Mouse (Mus musculus) embryo, embryonic 11 days (tissue): ENCODE results near the gene Dbh.

Experiments
- DNase-seq: peaks from one replicate; pipeline ENCODE4 v3.0.0-alpha.2; 2015

Dbh gene

DNA sequence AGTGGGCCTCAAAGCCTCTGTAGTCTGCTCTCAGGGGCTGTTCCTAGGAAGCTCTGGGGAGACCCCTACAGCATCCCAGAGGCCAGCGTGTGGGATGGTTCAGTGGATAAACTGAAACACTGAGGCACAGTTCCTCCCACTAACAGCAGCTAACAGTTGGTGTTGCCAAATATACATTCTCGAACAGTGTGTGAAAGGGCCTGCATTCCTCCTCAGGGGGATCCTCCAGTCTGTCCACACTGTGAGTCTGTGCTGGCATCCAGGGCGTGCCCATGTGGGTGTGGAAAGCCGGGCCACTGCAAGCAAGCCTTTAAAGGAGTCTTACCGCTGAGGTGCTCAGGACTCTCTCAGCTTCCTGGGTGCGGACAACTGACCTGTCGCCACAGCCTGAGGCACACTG is 61.5 kb downstream of the Dbh start:
- DNase-seq, result no peak

DNA sequence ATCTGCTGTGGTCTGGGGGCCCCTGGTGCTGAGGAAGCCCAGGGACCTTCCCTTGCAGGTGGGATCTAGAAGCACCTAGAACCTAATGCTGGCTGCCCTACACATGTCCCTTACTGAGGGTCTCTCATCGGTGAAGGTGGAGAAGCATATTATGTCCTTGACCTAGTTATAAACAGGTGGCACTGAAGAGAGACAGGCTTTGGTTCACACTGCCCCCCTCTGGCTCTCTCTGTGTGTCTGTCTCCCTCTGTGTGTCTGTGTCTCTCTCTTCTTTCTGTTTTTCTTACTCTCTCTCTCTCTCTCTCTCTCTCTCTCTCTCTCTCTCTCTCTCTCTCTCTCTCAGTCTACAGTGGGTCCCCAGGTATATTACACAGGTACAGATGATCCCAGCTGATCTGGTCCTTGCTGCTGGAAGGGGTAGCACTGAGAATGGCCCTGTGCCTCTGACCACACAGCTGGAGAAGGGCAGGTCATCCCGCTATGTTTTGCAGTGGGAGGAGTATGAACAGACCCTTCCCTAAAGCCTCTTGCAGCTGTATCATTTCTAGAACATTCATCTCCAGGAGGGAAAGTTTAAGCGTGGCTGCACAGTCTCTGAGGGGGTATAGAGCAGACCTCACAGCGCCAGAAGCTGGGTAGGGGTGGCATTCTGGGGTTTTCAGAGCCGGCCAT is 63.9 kb downstream of the Dbh start:
- DNase-seq, result no peak

DNA sequence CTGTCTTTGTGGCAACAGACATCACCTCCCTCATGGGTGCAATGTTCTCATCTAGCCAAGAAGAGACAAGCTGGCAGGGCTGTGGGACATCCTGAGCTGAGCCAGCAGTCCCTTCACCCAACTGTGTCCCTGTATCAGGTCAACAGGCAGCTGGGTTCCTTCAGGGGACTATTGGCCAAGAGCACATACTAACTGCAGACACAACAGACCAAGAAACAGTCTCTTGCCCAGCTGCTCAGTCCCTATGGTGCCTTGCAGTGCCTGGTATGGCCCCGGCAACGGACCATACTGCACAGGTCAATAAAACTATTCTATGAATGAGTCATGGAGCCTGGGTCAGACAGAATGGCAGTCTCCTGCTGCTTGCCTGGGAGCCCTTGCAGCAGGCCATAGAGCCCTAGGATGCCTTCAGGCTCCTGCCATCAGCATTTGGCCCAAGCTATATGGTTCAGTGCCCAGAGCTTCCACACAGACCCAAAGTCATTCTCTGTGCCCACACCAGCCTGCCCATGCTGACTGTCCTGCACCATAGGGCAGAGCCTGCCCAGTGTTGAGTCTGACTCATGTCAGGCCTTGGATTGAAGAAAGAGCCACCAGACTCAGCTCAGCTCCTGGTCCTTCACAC is 64.6 kb downstream of the Dbh start:
- DNase-seq, result no peak

- no peak for DNase-seq
These were observed 67.3 kb downstream of the Dbh start for GRCm38 (mm10) chr2:27232376-27232775.
